Mouse (Mus musculus) lung, embryonic 14.5 days (tissue): ENCODE measurements at regions not wholly inside any gene's neighbourhood (a gene's known extent, or its start where the extent isn't known, plus 50 kb on each side); places are given as distances from the start of the nearest gene placed in this dataset.

Source experiments
- ATAC-seq: fragments of 200-750 bp; cut with Nextera tagmentation; 2 replicates; pipeline ENCODE4 v1.8.0; 2017; ENCODE audit warnings: mild to moderate bottlenecking, moderate TSS enrichment, moderate library complexity; ENCODE audit not compliant: insufficient read depth
- DNase-seq: peaks from one replicate; pipeline ENCODE4 v3.0.0-alpha.2; 2015
- H3K27ac ChIP-seq: fragments of 300-500 bp; sonication (generic); 2 replicates; pipeline ENCODE4 v1.5.1; 2014; ENCODE audit warnings: low read depth, mild to moderate bottlenecking, moderate library complexity
- H3K27me3 ChIP-seq: fragments of 300-500 bp; sonication (generic); 2 replicates; pipeline ENCODE4 v1.6.1; 2014; ENCODE audit warnings: low read length, control low read depth; ENCODE audit not compliant: insufficient read depth
- H3K36me3 ChIP-seq: fragments of 300-500 bp; sonication (generic); 2 replicates; pipeline ENCODE4 v1.6.1; 2014; ENCODE audit warnings: control low read depth; ENCODE audit not compliant: insufficient read depth
- H3K4me1 ChIP-seq: fragments of 300-500 bp; sonication (generic); 2 replicates; pipeline ENCODE4 v1.6.1; 2014; ENCODE audit warnings: antibody characterized with exemption, control low read depth; ENCODE audit not compliant: insufficient read depth
- H3K4me2 ChIP-seq: fragments of 300-500 bp; sonication (generic); 2 replicates; pipeline ENCODE4 v1.6.1; 2014; ENCODE audit warnings: mild to moderate bottlenecking
- H3K4me3 ChIP-seq: fragments of 300-500 bp; sonication (generic); 2 replicates; pipeline ENCODE4 v1.5.1; 2014; ENCODE audit warnings: low read depth, low read length
- H3K9ac ChIP-seq: fragments of 300-500 bp; sonication (generic); 2 replicates; pipeline ENCODE4 v1.6.1; 2014
- H3K9me3 ChIP-seq: fragments of 300-500 bp; sonication (generic); 2 replicates; pipeline ENCODE4 v1.6.1; 2016; ENCODE audit warnings: low read depth, low read length, control low read depth
- CTCF ChIP-seq: IDR thresholded peaks from 2 replicates; pipeline ENCODE4 v1.5.1; 2016; ENCODE audit warnings: antibody characterized with exemption, low read depth
- WGBS: fragments of 180-500 bp; shearing (Covaris S2); extraction: QIAGEN DNeasy Blood & Tissue Kit; methylation state at CpG from one replicate; pipeline ENCODE4 v1.1.7; 2014; 5-methylcytosine and 5-hydroxymethylcytosine counted together

- DNase-seq (peak; percentile 51), ATAC-seq (peak; percentile 73)
- Histone ChIP-seq H3K27me3 (no peaks in the 10 kb centered on the region), H3K4me1 (0 out of 2 replicates have a peak, but pooled peaks cover 3% of the 10 kb centered on the region), H3K9me3 (no peaks in the 10 kb centered on the region), H3K36me3 (no peaks in the 10 kb centered on the region), H3K9ac (no peak overlapping the region), H3K4me3 (no peak overlapping the region), H3K4me2 (no peak overlapping the region), H3K27ac (no peak overlapping the region)
- TF ChIP-seq CTCF, result no peak
- WGBS, result 45% methylated on average over 11 of the region's 11 CpGs
Measured at GRCm38 (mm10) chr10:9014810-9015505, 129.1 kb upstream of the Sash1 start.

- DNase-seq, result no peak
- TF ChIP-seq CTCF, result no peak
- WGBS, result 56% methylated on average over 3 of the region's 3 CpGs
- Histone ChIP-seq H3K4me3 (no peak overlapping the region), H3K27me3 (no peaks in the 10 kb centered on the region), H3K9ac (no peak overlapping the region), H3K36me3 (no peaks in the 10 kb centered on the region), H3K9me3 (no peaks in the 10 kb centered on the region), H3K4me2 (no peak overlapping the region), H3K27ac (no peak overlapping the region), H3K4me1 (0 out of 2 replicates have a peak, but pooled peaks cover 3% of the 10 kb centered on the region)
- no peak for ATAC-seq
Measured at GRCm38 (mm10) chr10:9013549-9013925, 127.7 kb upstream of the Sash1 start.

- H3K4me2 ChIP-seq, result no peak overlapping the region
- peak; percentile 93 for TF ChIP-seq CTCF
- no peaks in the 10 kb centered on the region for H3K9me3 ChIP-seq
- no peak overlapping the region for H3K27ac ChIP-seq
- H3K36me3 ChIP-seq, result no peaks in the 10 kb centered on the region
- ATAC-seq (peak; percentile 22; the same call in 1 of the 2 replicates), DNase-seq (peak; percentile 82)
- no peak overlapping the region for H3K9ac ChIP-seq
- no peaks in the 10 kb centered on the region for H3K27me3 ChIP-seq
- no peak overlapping the region for H3K4me3 ChIP-seq
- 25% methylated on average over 5 of the region's 5 CpGs for WGBS
- 0 out of 2 replicates have a peak, but pooled peaks cover 3% of the 10 kb centered on the region for H3K4me1 ChIP-seq
Measured at GRCm38 (mm10) chr10:9012829-9013548, 127.1 kb upstream of the Sash1 start.

- Histone ChIP-seq H3K27ac (no peak overlapping the region), H3K9ac (no peak overlapping the region), H3K9me3 (no peaks in the 10 kb centered on the region), H3K4me2 (no peak overlapping the region), H3K4me1 (0 out of 2 replicates have a peak, but pooled peaks cover 3% of the 10 kb centered on the region), H3K27me3 (no peaks in the 10 kb centered on the region), H3K4me3 (no peak overlapping the region), H3K36me3 (no peaks in the 10 kb centered on the region)
- TF ChIP-seq CTCF, result no peak
- 49% methylated on average over 2 of the region's 2 CpGs for WGBS
- ATAC-seq, result peak; percentile 33; the same call in 1 of the 2 replicates
- peak; percentile 17 for DNase-seq
Measured at GRCm38 (mm10) chr10:9011906-9012305, 126.0 kb upstream of the Sash1 start.

GRCm38 (mm10) chr10:9010191-9010590, 124.3 kb upstream of the Sash1 start:
- no peak overlapping the region for H3K4me2 ChIP-seq
- no peak for ATAC-seq
- H3K9me3 ChIP-seq, result no peaks in the 10 kb centered on the region
- H3K4me1 ChIP-seq, result peaks cover 9% of the 10 kb centered on the region
- H3K27me3 ChIP-seq, result no peaks in the 10 kb centered on the region
- TF ChIP-seq CTCF, result no peak
- H3K9ac ChIP-seq, result no peak overlapping the region
- WGBS, result 70% methylated on average over 13 of the region's 13 CpGs
- no peak overlapping the region for H3K4me3 ChIP-seq
- H3K27ac ChIP-seq, result no peak overlapping the region
- no peaks in the 10 kb centered on the region for H3K36me3 ChIP-seq
- DNase-seq, result no peak

- no peaks in the 10 kb centered on the region for H3K27me3 ChIP-seq
- 28% methylated on average over 10 of the region's 10 CpGs for WGBS
- no peak overlapping the region for H3K9ac ChIP-seq
- no peak overlapping the region for H3K4me3 ChIP-seq
- no peak for TF ChIP-seq CTCF
- peaks cover 5% of the 10 kb centered on the region for H3K4me1 ChIP-seq
- no peak overlapping the region for H3K27ac ChIP-seq
- ATAC-seq (peak; percentile 73), DNase-seq (peak; percentile 72)
- no peaks in the 10 kb centered on the region for H3K36me3 ChIP-seq
- no peak overlapping the region for H3K4me2 ChIP-seq
- H3K9me3 ChIP-seq, result no peaks in the 10 kb centered on the region
Measured at GRCm38 (mm10) chr10:9005140-9005909, 119.5 kb upstream of the Sash1 start.

- no peak for TF ChIP-seq CTCF
- no peak overlapping the region for H3K4me3 ChIP-seq
- WGBS, result 55% methylated on average over 5 of the region's 5 CpGs
- peaks cover 11% of the 10 kb centered on the region for H3K4me1 ChIP-seq
- H3K27me3 ChIP-seq, result no peaks in the 10 kb centered on the region
- no peaks in the 10 kb centered on the region for H3K9me3 ChIP-seq
- H3K27ac ChIP-seq, result no peak overlapping the region
- DNase-seq (peak; percentile 57), ATAC-seq (no peak)
- no peak overlapping the region for H3K4me2 ChIP-seq
- no peak overlapping the region for H3K9ac ChIP-seq
- H3K36me3 ChIP-seq, result no peaks in the 10 kb centered on the region
Measured at GRCm38 (mm10) chr10:9002261-9002660, 116.4 kb upstream of the Sash1 start.
